Mouse (Mus musculus) forebrain, embryonic 10.5 days (tissue): Measurements from ENCODE around the gene Castor1. TPM values are rescaled to one million over a fixed set of nuclear protein-coding genes. Genes with fewer than 3 reads are reported as not detected.
A peak's percentile ranks its signal among the peaks of the same experiment; 100 is the strongest.

ENCODE experiments used
- DNase-seq: peaks from one replicate; pipeline ENCODE4 v3.0.0-alpha.2; 2017; ENCODE audit warnings: low spot score; ENCODE audit errors: extremely low spot score
- H3K27ac ChIP-seq: fragments of 300-500 bp; sonication (generic); 2 replicates; pipeline ENCODE4 v1.5.1; 2016; ENCODE audit warnings: mild to moderate bottlenecking
- H3K27me3 ChIP-seq: fragments of 300-500 bp; sonication (generic); 2 replicates; pipeline ENCODE4 v1.6.1; 2016; ENCODE audit warnings: mild to moderate bottlenecking; ENCODE audit not compliant: poor library complexity, severe bottlenecking
- H3K36me3 ChIP-seq: fragments of 300-500 bp; sonication (generic); replicated peaks from 2 replicates; pipeline ENCODE4 v1.6.1; 2016; ENCODE audit warnings: mild to moderate bottlenecking, moderate library complexity
- H3K4me1 ChIP-seq: fragments of 300-500 bp; sonication (generic); 2 replicates; pipeline ENCODE4 v1.6.1; 2016
- H3K4me3 ChIP-seq: fragments of 300-500 bp; sonication (generic); 2 replicates; pipeline ENCODE4 v1.5.1; 2016; ENCODE audit warnings: mild to moderate bottlenecking, moderate library complexity
- H3K9me3 ChIP-seq: fragments of 300-500 bp; sonication (generic); 2 replicates; pipeline ENCODE4 v1.6.1; 2016; ENCODE audit warnings: mild to moderate bottlenecking, moderate library complexity
- WGBS: fragments of 180-500 bp; shearing (Covaris S2); methylation state at CpG from one replicate; pipeline ENCODE4 v1.1.7; 2016; 5-methylcytosine and 5-hydroxymethylcytosine counted together
- polyA plus RNA-seq: library from polyadenylated mRNA; unstranded; fragments of >200 nt; fragmentation: Nextera tagmentation; extraction: Ambion mirVana; gene quantifications from 2 replicates; pipeline ENCODE4 v1.2.1, GENCODE M21; 2016

Castor1 gene
- polyA plus RNA-seq, 1 experiment from 2014 or later = 1.9 TPM

- no peak for DNase-seq
- H3K27me3 ChIP-seq = no peaks in the 10 kb centered on the region
- no peak overlapping the region for H3K4me3 ChIP-seq
- H3K36me3 ChIP-seq = no peaks in the 10 kb centered on the region
- H3K27ac ChIP-seq = no peak overlapping the region
- no peaks in the 10 kb centered on the region; the same call in 1 of the 2 replicates for H3K9me3 ChIP-seq
- 79% methylated on average over 4 of the region's 4 CpGs for WGBS
- H3K4me1 ChIP-seq = peaks cover under 1% of the 10 kb centered on the region; the same call in 1 of the 2 replicates
Measured at GRCm38 (mm10) chr11:4241180-4241579, 23.2 kb downstream of the Castor1 start.

- 0 out of 2 replicates have a peak, but pooled peaks cover 2% of the 10 kb centered on the region for H3K4me1 ChIP-seq
- 78% methylated on average over 6 of the region's 6 CpGs for WGBS
- H3K4me3 ChIP-seq = no peak overlapping the region
- H3K9me3 ChIP-seq = no peaks in the 10 kb centered on the region
- no peaks in the 10 kb centered on the region for H3K27me3 ChIP-seq
- H3K27ac ChIP-seq = no peak overlapping the region
- no peaks in the 10 kb centered on the region for H3K36me3 ChIP-seq
- DNase-seq = no peak
Measured at GRCm38 (mm10) chr11:4246126-4246525, 28.1 kb downstream of the Castor1 start.

- H3K4me3 ChIP-seq = no peak overlapping the region
- H3K27ac ChIP-seq = no peak overlapping the region
- no peaks in the 10 kb centered on the region for H3K27me3 ChIP-seq
- no peak for DNase-seq
- H3K36me3 ChIP-seq = no peaks in the 10 kb centered on the region
- WGBS = 81% methylated on average over 4 of the region's 4 CpGs
- no peaks in the 10 kb centered on the region for H3K9me3 ChIP-seq
- 0 out of 2 replicates have a peak, but pooled peaks cover 2% of the 10 kb centered on the region for H3K4me1 ChIP-seq
Measured at GRCm38 (mm10) chr11:4246623-4247022, 28.6 kb downstream of the Castor1 start.

GRCm38 (mm10) chr11:4247201-4247959 lies 29.4 kb downstream of the Castor1 start:
- Histone ChIP-seq H3K36me3 (no peaks in the 10 kb centered on the region), H3K27ac (no peak overlapping the region), H3K9me3 (no peaks in the 10 kb centered on the region), H3K4me3 (no peak overlapping the region), H3K4me1 (0 out of 2 replicates have a peak, but pooled peaks cover 2% of the 10 kb centered on the region), H3K27me3 (no peaks in the 10 kb centered on the region)
- 80% methylated on average over 14 of the region's 14 CpGs for WGBS
- no peak for DNase-seq

DNA sequence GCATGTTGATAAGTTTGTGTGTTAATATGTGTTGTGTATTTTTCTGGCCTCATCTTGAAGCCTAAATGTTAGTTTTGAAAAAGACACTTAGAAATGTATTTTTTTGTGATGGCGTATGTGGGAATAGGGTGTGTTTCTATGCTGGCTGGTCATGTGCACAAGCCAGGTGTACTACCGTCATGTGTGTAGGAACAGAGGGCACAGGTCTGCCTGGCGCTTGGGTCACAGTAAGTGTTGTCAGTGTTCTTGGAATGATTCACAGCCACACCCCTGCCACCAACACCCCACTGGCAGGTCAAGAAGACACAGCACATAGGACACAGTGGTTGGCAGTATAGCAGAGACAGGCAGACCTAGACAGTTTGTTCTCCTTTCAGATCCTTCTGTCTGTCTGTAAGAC lies 31.1 kb downstream of the Castor1 start:
- no peak for DNase-seq
- 0 out of 2 replicates have a peak, but pooled peaks cover 2% of the 10 kb centered on the region for H3K4me1 ChIP-seq
- no peaks in the 10 kb centered on the region for H3K9me3 ChIP-seq
- H3K4me3 ChIP-seq = no peak overlapping the region
- no peaks in the 10 kb centered on the region for H3K36me3 ChIP-seq
- H3K27ac ChIP-seq = no peak overlapping the region
- no peaks in the 10 kb centered on the region for H3K27me3 ChIP-seq
- 92% methylated on average over 3 of the region's 3 CpGs for WGBS

DNA sequence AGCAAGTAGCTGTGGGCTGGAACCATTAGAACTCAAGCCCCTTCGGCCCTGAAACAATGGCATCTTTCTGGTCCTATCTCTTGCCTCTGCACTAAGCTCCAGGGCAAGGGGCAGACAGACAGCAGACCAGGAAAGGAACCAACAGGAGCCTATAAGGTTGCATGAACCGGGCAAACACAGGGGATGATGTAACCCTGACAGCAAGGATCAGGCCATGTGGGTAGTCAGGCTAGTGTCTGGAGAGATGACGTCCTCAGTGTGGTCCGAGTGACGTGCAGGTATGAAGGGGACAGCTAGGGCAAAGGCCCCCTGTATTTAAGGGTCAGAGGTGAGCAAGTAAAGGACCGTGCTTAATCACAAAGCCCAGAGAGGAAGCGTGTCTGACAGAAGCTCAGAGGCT lies 32.3 kb downstream of the Castor1 start:
- no peaks in the 10 kb centered on the region for H3K9me3 ChIP-seq
- no peak overlapping the region for H3K4me3 ChIP-seq
- no peaks in the 10 kb centered on the region for H3K36me3 ChIP-seq
- H3K4me1 ChIP-seq = 0 out of 2 replicates have a peak, but pooled peaks cover 2% of the 10 kb centered on the region
- H3K27ac ChIP-seq = no peak overlapping the region
- H3K27me3 ChIP-seq = no peaks in the 10 kb centered on the region
- WGBS = 81% methylated on average over 7 of the region's 7 CpGs
- DNase-seq = no peak

DNA sequence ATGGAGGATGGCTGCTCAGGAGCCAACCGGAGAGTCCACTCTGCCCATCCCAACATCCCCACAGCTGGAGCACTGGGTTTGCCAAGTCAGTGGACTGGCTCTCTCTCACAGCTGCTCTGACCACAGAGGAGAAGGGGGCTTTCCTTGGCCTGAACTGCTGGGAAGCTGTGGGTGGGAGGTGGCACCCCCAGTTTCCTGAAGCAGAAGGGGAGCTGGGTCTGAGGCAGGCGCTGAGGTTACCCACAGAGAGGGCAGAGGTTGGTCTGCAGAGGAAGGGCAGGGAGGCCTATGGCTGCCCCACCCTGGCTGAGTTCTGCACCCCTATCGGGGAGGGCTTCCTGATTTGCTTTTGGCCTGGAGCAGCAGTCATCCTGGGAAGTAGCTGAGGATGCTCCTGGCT lies 33.4 kb downstream of the Castor1 start:
- no peak for DNase-seq
- no peaks in the 10 kb centered on the region for H3K27me3 ChIP-seq
- H3K4me3 ChIP-seq = no peak overlapping the region
- no peaks in the 10 kb centered on the region for H3K9me3 ChIP-seq
- H3K27ac ChIP-seq = no peak overlapping the region
- H3K36me3 ChIP-seq = no peaks in the 10 kb centered on the region
- H3K4me1 ChIP-seq = 0 out of 2 replicates have a peak, but pooled peaks cover 2% of the 10 kb centered on the region
- 82% methylated on average over 3 of the region's 3 CpGs for WGBS

- Histone ChIP-seq H3K27me3 (peaks cover 3% of the 10 kb centered on the region; the same call in 1 of the 2 replicates), H3K36me3 (no peaks in the 10 kb centered on the region), H3K4me3 (no peak overlapping the region), H3K9me3 (no peaks in the 10 kb centered on the region), H3K27ac (no peak overlapping the region), H3K4me1 (no peaks in the 10 kb centered on the region)
- WGBS = 65% methylated on average over 2 of the region's 2 CpGs
- no peak for DNase-seq
Measured at GRCm38 (mm10) chr11:4252886-4253285, 34.9 kb downstream of the Castor1 start.

DNA sequence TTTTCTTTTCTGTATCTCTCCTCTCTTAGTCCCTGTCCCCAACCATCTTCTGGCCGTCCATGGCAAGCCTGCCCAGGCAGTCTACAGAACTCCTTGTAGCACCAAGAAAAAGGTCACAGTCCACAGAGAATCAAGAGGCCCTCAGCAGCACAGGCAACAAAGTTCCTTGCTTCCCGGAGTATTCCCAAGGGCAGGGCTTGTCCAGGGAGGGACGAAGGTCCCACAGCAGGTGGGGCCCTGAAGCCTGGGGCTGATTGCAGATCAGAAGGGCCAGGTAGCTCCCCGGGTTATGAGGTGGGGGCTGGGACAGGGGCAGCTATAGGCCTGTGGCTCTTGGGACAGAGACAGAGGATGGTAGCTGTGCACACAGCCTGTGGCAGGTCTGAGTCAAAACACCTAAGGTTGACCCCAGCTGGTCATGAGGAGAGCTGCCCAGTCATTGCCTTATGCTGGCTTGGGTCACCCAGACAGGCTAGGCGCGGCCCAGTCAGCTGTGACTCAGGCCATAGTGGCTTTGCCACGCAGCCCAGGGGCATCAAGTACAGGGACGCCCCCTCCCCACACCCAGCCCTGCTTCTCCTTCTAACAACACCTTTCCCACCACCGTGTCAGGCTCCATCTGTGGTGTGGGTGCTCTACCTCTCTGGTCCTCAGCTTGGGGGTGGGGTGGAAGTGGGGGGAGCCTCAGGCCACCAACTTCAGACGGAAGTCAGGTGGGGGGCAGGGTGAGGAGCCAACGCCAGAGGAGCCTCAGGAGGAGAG lies 39.0 kb downstream of the Castor1 start, which contains the start of gene Lif:
Gene Lif (plus strand): TSS at position 712 of the 762 bp plus-strand sequence.
- Histone ChIP-seq H3K36me3 (no peaks in the 10 kb centered on the region), H3K27ac (no peak within 1 kb of the TSS), H3K27me3 (peaks cover 12% of the 10 kb centered on the region), H3K4me3 (no peak within 1 kb of the TSS; the same call in 1 of the 2 replicates), H3K9me3 (no peaks in the 10 kb centered on the region), H3K4me1 (peaks cover 23% of the 10 kb centered on the region)
- DNase-seq = no peak
- WGBS = 67% methylated on average over 11 of the region's 11 CpGs

GRCm38 (mm10) chr11:4257756-4258155 lies 39.7 kb downstream of the Castor1 start:
- WGBS = 55% methylated on average over 5 of the region's 5 CpGs
- Histone ChIP-seq H3K36me3 (no peaks in the 10 kb centered on the region), H3K4me1 (peaks cover 29% of the 10 kb centered on the region), H3K4me3 (no peak overlapping the region), H3K27ac (no peak overlapping the region), H3K9me3 (no peaks in the 10 kb centered on the region), H3K27me3 (peaks cover 19% of the 10 kb centered on the region)
- no peak for DNase-seq

DNA sequence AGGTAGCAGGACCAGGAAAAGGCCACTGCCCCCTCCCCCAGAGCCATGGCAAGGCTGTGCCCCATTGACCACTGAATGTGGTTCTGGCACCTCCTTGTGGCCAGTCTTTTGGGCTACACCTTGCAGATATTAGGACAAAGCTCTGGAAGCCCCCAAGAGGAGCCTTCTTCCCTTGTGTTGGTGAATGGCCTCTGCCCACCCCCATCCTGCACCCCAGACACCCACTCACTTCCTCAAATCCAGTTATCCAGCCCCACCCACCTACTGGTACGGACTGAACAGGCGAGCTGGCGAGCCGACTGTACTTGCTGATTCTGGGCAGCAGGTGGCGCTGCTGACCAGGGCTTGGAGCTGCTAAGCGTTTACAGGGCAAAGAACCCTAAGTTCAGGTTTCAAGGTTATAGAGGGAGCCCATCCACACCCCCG lies 40.6 kb downstream of the Castor1 start:
- Histone ChIP-seq H3K4me3 (peak overlapping the region; percentile 37), H3K36me3 (no peaks in the 10 kb centered on the region), H3K9me3 (no peaks in the 10 kb centered on the region), H3K27ac (no peak overlapping the region), H3K27me3 (peaks cover 28% of the 10 kb centered on the region), H3K4me1 (peaks cover 38% of the 10 kb centered on the region)
- peak; percentile 79 for DNase-seq
- 2% methylated on average over 7 of the region's 7 CpGs for WGBS

GRCm38 (mm10) chr11:4260463-4261187 lies 42.6 kb downstream of the Castor1 start:
- H3K27ac ChIP-seq = no peak overlapping the region
- H3K4me3 ChIP-seq = no peak overlapping the region
- WGBS = 76% methylated on average over 14 of the region's 14 CpGs
- H3K27me3 ChIP-seq = peaks cover 48% of the 10 kb centered on the region
- H3K9me3 ChIP-seq = no peaks in the 10 kb centered on the region
- DNase-seq = no peak
- no peaks in the 10 kb centered on the region for H3K36me3 ChIP-seq
- peaks cover 43% of the 10 kb centered on the region for H3K4me1 ChIP-seq
